Mouse (Mus musculus): ENCODE data around the gene Insr. TPM values are rescaled to one million over a fixed set of nuclear protein-coding genes. Genes with fewer than 3 reads are reported as not detected.

Gene Insr
- total RNA-seq, 2 experiments from 2014 or later: 53.7 to 56.4 TPM

DNA sequence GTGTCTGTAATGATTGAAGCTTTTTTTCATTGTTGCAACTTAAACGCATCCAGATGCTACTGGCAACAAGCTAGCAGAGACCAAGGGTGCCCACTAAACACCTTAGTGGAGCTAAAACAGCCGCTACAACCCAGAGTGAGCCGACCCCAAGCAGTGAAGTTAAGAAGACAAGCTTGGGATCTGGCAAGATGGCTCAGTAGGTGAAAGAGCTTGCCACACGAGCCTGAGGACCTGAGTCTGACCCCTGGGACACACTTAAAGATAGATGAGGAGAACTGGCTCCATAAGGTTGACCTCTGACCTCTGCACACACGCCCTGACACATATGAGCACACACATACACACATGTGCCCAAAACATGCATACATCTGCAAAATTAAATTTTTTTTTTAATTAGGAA lies 4.2 kb downstream of the Insr start:
- DNase-seq (ENCODE audit: low spot score): no peak

- no peak for DNase-seq (ENCODE audit: low spot score)
Observed at GRCm38 (mm10) chr8:3273799-3274198, 5.6 kb downstream of the Insr start.

DNA sequence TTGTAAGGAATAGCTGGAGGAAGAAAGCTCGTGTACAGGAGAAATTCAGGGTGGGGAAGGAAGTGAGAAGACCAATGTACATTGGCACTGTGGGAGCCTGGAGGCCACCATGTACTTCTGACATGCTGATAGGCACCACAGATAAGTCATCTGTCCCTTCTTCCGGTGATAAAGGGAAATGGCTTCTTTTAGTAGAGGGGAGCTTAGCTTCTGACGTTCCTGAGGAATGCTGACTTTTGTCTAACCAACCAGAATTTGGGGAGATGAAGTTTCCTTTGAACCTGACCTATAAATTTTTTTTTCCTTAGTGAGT lies 12.0 kb downstream of the Insr start:
- DNase-seq (ENCODE audit: low spot score): no peak

DNA sequence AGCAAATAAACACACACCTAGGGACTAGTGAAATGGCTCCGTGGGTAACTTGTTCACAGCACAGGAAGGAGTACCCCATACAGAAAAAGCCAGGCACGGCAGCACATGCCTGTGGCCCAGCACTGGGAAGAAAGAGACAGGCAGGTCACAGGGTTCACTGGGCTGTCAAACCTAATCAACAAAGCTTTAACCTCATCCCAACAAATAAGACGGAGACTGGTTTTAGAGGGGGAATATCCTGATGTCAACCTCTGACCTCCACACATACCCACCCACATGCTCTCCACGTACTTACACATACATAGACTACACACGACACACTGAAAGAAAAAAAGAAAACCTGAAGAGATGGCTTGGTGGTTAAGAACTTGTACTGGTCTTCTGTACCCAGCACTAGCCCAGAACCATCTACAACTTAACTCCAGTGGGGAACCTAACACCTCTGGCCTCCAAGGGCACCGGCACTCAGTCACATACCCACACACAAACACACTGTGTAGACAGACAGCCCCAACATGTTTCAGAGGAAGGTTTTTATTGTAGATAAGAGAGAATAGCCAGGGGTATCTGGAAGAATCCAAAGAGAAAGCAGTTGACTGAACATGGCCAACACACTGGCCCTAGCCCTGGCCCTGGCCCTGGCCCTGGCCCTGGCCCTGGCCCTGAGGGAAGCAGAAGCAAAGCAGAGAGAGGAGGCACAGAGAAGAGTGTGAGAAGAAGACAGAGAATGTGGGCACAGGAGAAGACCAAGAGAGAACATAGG lies 12.6 kb downstream of the Insr start:
- no peak for DNase-seq (ENCODE audit: low spot score)

- no peak for DNase-seq (ENCODE audit: low spot score)
Observed at GRCm38 (mm10) chr8:3265182-3265581, 14.2 kb downstream of the Insr start.

DNA sequence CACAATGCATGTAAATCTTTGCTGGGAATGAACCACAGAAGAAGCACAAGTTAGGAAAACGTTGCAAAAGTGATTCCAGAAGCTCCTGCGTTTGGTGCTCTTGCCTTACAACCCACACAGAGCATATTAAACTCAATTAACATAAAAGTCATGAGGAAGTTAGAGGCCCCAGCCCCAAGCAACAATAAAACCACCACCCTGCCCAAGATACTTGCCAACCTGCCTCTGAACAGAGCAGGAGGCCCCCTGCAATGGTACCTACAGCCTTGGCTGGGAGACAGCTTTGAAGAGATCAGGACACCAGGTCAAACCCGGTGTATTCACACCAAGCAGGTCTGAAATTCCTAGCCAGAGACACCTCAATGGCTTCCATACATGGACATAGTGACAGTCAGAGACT lies 16.6 kb downstream of the Insr start:
- no peak for DNase-seq (ENCODE audit: low spot score)

DNA sequence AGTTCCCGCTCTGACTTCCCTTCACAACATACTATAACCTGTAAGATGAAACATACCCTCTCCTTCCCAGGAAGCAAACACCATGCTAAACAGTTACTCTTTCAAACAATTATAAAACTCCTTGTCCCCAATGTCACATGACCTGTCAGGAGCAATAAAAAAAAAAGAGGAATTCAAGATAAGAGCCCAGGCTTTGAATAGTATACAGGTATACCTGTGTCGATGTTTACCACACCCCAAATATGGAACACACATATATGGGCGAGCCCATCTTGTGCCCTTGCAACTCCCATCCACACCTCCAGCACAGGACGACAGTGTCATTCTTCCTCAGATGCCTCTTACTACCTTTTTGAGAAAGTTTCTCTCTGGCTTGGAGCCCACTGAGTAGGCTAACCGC lies 18.3 kb downstream of the Insr start:
- no peak for DNase-seq (ENCODE audit: low spot score)

GRCm38 (mm10) chr8:3260127-3260811 lies 19.1 kb downstream of the Insr start:
- no peak for DNase-seq (ENCODE audit: low spot score)

- DNase-seq (ENCODE audit: low spot score): no peak
Observed at GRCm38 (mm10) chr8:3256147-3256940, 23.1 kb downstream of the Insr start.

DNA sequence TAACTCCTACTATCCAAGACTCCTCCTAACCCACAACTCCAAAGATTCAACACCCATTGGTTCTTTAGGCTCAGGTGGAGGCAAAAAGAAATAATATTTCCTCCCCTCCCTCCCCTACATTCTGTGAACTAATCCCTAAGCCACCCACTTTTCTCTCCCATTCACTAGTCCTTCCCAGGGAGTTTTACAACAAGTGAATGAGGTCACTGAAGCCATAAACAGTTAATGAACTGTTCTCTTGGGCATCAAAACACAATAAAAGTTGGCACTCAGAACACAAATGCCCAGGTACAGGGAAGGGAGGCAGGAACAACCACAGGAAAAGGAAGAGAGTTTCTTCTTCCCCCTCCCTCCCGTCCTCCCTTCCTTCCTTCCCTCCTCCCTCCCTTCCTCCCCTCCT lies 24.1 kb downstream of the Insr start:
- DNase-seq (ENCODE audit: low spot score): no peak

DNA sequence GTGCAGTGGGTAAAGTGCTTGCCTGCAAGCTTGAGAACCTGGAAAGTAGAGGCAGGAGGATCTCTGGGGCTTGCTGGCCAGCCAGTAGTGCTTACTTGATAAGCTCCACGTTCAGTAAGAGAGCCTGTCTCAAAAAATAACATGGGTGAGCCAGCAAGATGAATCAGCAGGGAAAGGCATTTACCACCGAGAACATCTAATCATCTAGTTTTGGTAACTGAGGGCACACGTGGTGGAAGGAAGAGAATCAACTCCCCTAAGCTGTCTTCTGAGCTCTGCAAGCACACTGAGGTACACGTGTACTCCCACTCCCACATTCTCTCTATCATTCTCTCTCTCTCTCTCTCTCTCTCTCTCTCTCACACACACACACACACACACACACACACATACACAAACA lies 26.2 kb downstream of the Insr start:
- no peak for DNase-seq (ENCODE audit: low spot score)

- DNase-seq (ENCODE audit: low spot score): no peak
Observed at GRCm38 (mm10) chr8:3252665-3253064, 26.8 kb downstream of the Insr start.

- DNase-seq (ENCODE audit: low spot score): no peak
Observed at GRCm38 (mm10) chr8:3251101-3251500, 28.3 kb downstream of the Insr start.

DNA sequence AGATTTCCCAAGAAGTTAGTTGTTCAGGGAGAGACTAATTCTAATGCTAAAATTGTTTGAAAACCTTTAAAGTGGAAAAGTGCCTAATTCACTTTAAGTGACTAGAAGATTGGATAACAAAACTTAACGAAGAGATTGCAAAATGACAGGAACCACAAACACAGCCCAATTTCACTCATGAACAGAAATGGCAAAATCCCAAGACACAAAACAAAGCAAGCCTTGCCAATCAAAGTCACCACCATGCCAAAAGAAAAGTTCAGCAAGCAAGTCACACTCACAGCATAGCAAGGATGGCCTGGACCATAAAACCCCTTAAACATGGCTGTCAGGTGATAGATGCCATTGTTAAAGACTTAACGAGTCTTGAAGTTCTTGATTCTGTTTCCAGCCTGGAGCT lies 29.5 kb downstream of the Insr start:
- no peak for DNase-seq (ENCODE audit: low spot score)

GRCm38 (mm10) chr8:3248704-3249103 lies 30.7 kb downstream of the Insr start:
- DNase-seq (ENCODE audit: low spot score): no peak

DNA sequence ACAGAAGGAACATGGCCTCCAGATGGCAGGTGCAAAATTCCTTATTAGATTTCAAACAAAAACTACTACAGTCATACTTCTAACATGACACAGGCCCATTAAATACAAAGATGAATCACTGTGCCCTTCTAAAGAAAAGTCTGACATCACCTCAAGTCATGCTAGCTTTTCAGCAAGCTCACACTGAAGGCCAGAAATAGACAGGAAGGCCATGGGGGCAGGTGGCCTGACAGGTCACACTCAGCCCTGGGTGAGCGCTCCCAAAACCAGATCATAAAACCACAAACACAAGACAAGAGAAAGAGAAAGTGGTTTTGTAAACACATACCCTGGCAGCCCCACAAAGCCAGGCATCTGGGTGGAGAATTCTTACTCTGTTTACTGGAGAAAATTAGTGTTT lies 32.3 kb downstream of the Insr start:
- peak; percentile 60 for DNase-seq (ENCODE audit: low spot score)

GRCm38 (mm10) chr8:3243229-3243628 lies 36.2 kb downstream of the Insr start:
- DNase-seq (ENCODE audit: low spot score): no peak

- no peak for DNase-seq (ENCODE audit: low spot score)
Observed at GRCm38 (mm10) chr8:3240725-3241124, 38.7 kb downstream of the Insr start.

GRCm38 (mm10) chr8:3239641-3240040 lies 39.8 kb downstream of the Insr start:
- no peak for DNase-seq (ENCODE audit: low spot score)

DNA sequence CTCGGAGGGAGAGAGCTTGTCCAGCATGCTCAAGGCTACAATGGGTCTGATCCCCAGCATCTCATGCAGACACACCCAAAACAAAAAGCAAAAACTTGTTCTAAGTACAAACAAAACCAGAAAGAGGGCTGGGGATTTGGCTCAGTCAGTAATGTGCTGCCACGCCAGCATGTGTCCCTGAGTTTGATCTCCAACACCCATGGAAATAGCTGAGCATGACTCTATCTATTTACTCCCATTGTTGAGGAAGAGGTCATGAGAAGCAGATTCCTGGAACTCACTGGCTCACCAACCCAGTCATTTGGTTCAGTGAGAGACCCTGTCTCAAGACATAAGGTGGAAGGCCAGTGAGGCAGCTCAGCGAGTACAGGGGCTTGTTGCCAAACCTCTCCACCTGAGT lies 40.6 kb downstream of the Insr start:
- DNase-seq (ENCODE audit: low spot score): no peak

GRCm38 (mm10) chr8:3237319-3237718 lies 42.1 kb downstream of the Insr start:
- DNase-seq (ENCODE audit: low spot score): peak; percentile 75

DNA sequence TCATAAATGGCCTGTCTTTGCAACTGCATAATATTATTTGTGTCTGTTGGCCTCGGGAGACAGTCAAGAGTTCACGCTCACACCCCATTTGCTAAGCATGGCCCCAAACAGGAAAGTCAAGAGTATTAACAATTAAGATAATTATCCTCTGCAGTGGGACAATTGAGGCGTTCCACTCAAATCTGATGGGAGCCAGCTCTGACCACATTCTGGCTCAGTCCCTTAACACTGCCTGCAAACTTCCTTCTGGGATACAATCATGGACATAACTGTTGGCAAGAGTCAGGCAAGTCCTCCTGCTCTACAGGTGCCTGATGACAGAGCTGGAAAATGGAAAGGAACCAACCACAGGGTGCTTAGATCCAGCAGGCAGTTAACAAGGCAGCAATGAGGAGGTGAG lies 43.1 kb downstream of the Insr start:
- no peak for DNase-seq (ENCODE audit: low spot score)

DNA sequence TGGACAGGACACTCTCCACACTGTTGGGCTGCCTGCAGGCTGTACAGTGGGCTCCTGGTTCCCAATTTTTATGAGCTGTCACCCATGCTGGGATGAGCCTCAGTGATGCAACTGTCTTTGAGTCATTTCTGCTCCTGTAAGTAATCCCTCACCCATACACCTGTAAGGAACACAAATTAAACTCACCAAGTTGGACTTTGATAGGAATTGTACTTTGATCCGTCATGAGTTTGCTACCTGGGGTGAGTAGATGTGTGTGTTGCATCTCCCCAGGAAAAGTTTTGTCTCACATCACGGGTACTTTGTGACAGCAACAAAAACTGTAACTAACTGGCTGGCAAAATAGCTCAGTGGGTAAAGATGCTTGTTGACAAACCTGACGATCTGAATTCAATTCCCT lies 44.8 kb downstream of the Insr start:
- DNase-seq (ENCODE audit: low spot score): no peak

Measured in gastrocnemius, adult 18-20 months (tissue).